Mouse (Mus musculus) liver, adult 2 months (tissue): ENCODE measurements around the gene Nhsl1. TPM values are rescaled to one million over a fixed set of nuclear protein-coding genes. Genes with fewer than 3 reads are reported as not detected.

Experiments used
- DNase-seq: peaks from one replicate; pipeline ENCODE4 v3.0.0-alpha.2; 2011; ENCODE audit warnings: low read depth, low spot score; ENCODE audit errors: extremely low read depth
- H3K27ac ChIP-seq: fragments of 200-500 bp; replicated peaks from 2 replicates; pipeline ENCODE4 v1.5.1; 2012; ENCODE audit warnings: low read depth, mild to moderate bottlenecking, control low read depth, inconsistent platforms, low read length; ENCODE audit not compliant: insufficient read depth
- H3K27me3 ChIP-seq: fragments of 200-500 bp; 2 replicates; pipeline ENCODE4 v1.6.1; 2012; ENCODE audit warnings: mild to moderate bottlenecking, moderate library complexity, low read length, inconsistent platforms; ENCODE audit not compliant: control insufficient read depth, insufficient read depth
- H3K36me3 ChIP-seq: fragments of 200-500 bp; 2 replicates; pipeline ENCODE4 v1.6.1; 2012; ENCODE audit warnings: low read length, inconsistent platforms; ENCODE audit not compliant: control insufficient read depth, insufficient read depth
- H3K4me1 ChIP-seq: fragments of 200-500 bp; 2 replicates; pipeline ENCODE4 v1.6.1; 2011; ENCODE audit warnings: low read length; ENCODE audit not compliant: control insufficient read depth, insufficient read depth
- H3K4me3 ChIP-seq: fragments of 200-500 bp; 2 replicates; pipeline ENCODE4 v1.5.1; 2011; ENCODE audit warnings: low read depth, mild to moderate bottlenecking, control low read depth, low read length, moderate library complexity; ENCODE audit not compliant: insufficient read depth
- H3K79me2 ChIP-seq: fragments of 200-500 bp; 2 replicates; pipeline ENCODE4 v1.6.1; 2012; ENCODE audit warnings: inconsistent platforms, mild to moderate bottlenecking, low read length, moderate library complexity; ENCODE audit not compliant: control insufficient read depth, insufficient read depth
- H3K9ac ChIP-seq: fragments of 200-500 bp; 2 replicates; pipeline ENCODE4 v1.6.1; 2012; ENCODE audit warnings: low read depth, mild to moderate bottlenecking, control low read depth, inconsistent platforms, low read length
- CTCF ChIP-seq: fragments of 200-500 bp; IDR thresholded peaks from 2 replicates; pipeline ENCODE4 v1.5.1; 2011; ENCODE audit warnings: low read depth, low read length, control low read depth
- POLR2A ChIP-seq: fragments of 200-500 bp; IDR thresholded peaks from 2 replicates; pipeline ENCODE4 v1.6.1; 2011; ENCODE audit warnings: low read length, control low read depth; ENCODE audit not compliant: insufficient read depth; ENCODE audit errors: extremely low read depth
- WGBS: fragments of 180-500 bp; shearing (Covaris S2); methylation state at CpG from one replicate; pipeline ENCODE4 v1.1.7; 2018; 5-methylcytosine and 5-hydroxymethylcytosine counted together
- polyA plus RNA-seq: library from polyadenylated mRNA; depleted of rRNA; stranded (reverse); fragments of >200 nt; gene quantifications from 2 replicates; pipeline ENCODE4 v1.2.3, GENCODE M21; 2012
- total RNA-seq: library from RNA; depleted of rRNA; stranded (reverse); fragments of >200 nt; gene quantifications from 2 replicates; pipeline ENCODE4 v1.2.3, GENCODE M21; 2014

The Nhsl1 gene
- total and polyA plus RNA-seq, 2 experiments = 2.6 to 2.8 TPM

GRCm38 (mm10) chr10:18350781-18351180 is 32.0 kb downstream of the Nhsl1 start:
- Histone ChIP-seq H3K27me3 (no peaks in the 10 kb centered on the region), H3K4me1 (no peaks in the 10 kb centered on the region), H3K36me3 (no peaks in the 10 kb centered on the region), H3K79me2 (peaks cover 11% of the 10 kb centered on the region; the same call in 1 of the 2 replicates), H3K9ac (no peak overlapping the region), H3K27ac (no peak overlapping the region), H3K4me3 (no peak overlapping the region)
- TF ChIP-seq POLR2A (no peak), CTCF (no peak)
- WGBS = 92% methylated on average over 4 of the region's 4 CpGs
- DNase-seq = no peak

GRCm38 (mm10) chr10:18352937-18353336 is 34.2 kb downstream of the Nhsl1 start:
- Histone ChIP-seq H3K9ac (no peak overlapping the region), H3K4me1 (no peaks in the 10 kb centered on the region), H3K79me2 (peaks cover 6% of the 10 kb centered on the region; the same call in 1 of the 2 replicates), H3K27me3 (no peaks in the 10 kb centered on the region), H3K4me3 (no peak overlapping the region), H3K36me3 (no peaks in the 10 kb centered on the region), H3K27ac (no peak overlapping the region)
- no peak for TF ChIP-seq POLR2A
- no peak for TF ChIP-seq CTCF
- no peak for DNase-seq
- WGBS = 82% methylated on average over 5 of the region's 5 CpGs

DNA sequence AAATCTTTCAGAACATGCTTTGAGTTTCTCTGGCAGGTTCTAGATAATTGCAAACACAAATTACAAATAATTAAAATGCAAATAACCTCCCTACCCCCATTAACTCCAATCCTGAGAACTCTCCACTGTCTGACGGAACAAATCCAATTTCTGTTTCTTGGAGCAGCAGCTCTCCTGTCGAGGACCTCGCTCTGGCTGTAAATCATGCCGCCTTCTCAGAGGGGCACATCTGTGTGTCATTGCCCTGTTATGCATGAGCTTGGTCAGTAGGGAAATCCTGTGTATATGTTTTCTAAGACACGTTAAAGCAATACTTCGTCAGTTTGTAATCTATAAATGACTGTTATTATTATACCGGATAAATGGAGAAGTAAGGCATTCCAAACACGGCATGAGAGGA is 35.3 kb downstream of the Nhsl1 start:
- Histone ChIP-seq H3K4me3 (no peak overlapping the region), H3K27ac (no peak overlapping the region), H3K27me3 (no peaks in the 10 kb centered on the region), H3K79me2 (peaks cover 6% of the 10 kb centered on the region; the same call in 1 of the 2 replicates), H3K4me1 (no peaks in the 10 kb centered on the region), H3K9ac (no peak overlapping the region), H3K36me3 (no peaks in the 10 kb centered on the region)
- TF ChIP-seq CTCF (no peak), POLR2A (no peak)
- no peak for DNase-seq
- 93% methylated on average over 8 of the region's 8 CpGs for WGBS

- Histone ChIP-seq H3K27me3 (no peaks in the 10 kb centered on the region), H3K27ac (no peak overlapping the region), H3K4me3 (no peak overlapping the region), H3K79me2 (peaks cover 6% of the 10 kb centered on the region; the same call in 1 of the 2 replicates), H3K36me3 (no peaks in the 10 kb centered on the region), H3K9ac (no peak overlapping the region), H3K4me1 (no peaks in the 10 kb centered on the region)
- DNase-seq = no peak
- WGBS = 84% methylated on average over 6 of the region's 6 CpGs
- TF ChIP-seq POLR2A = no peak
- TF ChIP-seq CTCF = no peak
Observed at GRCm38 (mm10) chr10:18356461-18356860, 37.7 kb downstream of the Nhsl1 start.

- Histone ChIP-seq H3K4me1 (no peaks in the 10 kb centered on the region), H3K27ac (no peak overlapping the region), H3K9ac (no peak overlapping the region), H3K79me2 (peaks cover 6% of the 10 kb centered on the region; the same call in 1 of the 2 replicates), H3K36me3 (no peaks in the 10 kb centered on the region), H3K27me3 (no peaks in the 10 kb centered on the region), H3K4me3 (no peak overlapping the region)
- no peak for DNase-seq
- 93% methylated on average over 6 of the region's 6 CpGs for WGBS
- TF ChIP-seq CTCF (no peak), POLR2A (no peak)
Observed at GRCm38 (mm10) chr10:18357212-18357611, 38.4 kb downstream of the Nhsl1 start.

DNA sequence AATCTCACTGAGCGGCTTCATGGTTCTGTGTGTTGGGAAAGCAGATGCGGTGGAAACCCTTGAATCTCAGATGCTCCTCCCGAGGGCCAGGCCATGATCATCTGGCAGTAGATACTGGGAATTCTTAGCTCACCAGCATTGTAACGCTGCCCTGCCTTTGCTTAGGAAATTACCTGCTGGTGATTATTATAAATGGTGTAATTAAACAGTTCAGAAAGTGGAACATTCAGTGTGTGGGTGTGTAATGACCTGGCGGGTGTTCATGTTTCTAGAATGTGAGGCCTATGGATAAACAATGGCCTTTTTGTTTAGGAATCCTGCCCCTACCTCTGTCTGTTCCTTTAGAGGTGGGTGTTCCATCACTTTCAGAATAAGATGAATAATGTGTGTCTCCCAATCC is 39.7 kb downstream of the Nhsl1 start:
- Histone ChIP-seq H3K79me2 (peaks cover 3% of the 10 kb centered on the region; the same call in 1 of the 2 replicates), H3K27ac (no peak overlapping the region), H3K27me3 (no peaks in the 10 kb centered on the region), H3K9ac (no peak overlapping the region), H3K4me1 (no peaks in the 10 kb centered on the region), H3K36me3 (no peaks in the 10 kb centered on the region), H3K4me3 (no peak overlapping the region)
- 95% methylated on average over 5 of the region's 5 CpGs for WGBS
- no peak for DNase-seq
- no peak for TF ChIP-seq POLR2A
- TF ChIP-seq CTCF = no peak
